Comparison of ENCODE assay signal across 20 mouse cellular contexts in the genomic region with DNA sequence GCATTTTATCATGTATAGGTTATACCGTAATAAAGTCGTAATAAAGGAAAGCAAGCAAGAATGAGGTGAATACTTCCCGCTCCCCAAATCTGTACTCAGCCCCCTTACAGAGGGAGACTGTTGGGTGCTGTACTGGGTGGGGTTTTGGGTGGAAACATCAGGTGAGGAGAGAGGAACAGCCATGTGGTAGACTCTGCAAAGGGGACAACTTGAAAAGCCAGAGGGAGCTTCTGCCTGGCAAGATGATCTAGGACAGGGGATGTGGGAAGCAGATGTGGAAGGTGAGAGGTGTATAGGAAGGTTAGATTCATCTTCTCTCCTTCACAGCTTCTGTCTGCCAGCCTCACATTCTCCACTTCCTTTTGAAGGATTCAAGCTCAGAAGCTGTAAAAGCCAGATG. TPM values are rescaled to one million over a fixed set of nuclear protein-coding genes. Genes with fewer than 3 reads are reported as not detected.
DNase-seq lines count a peak whose midpoint lies in the region; ATAC-seq and TF ChIP-seq lines count a peak whose summit lies in the region.
"Had no signal": no experiment of that assay in that cellular context is flagged by ENCODE, and none has a peak within 500 bp of the region (broad histone marks: within the 10 kb centered on the region; RNA-seq: fewer than 3 reads in every experiment).

No protein-coding gene starts in this region.

- peaks cover 61% of the 10 kb centered on the region for H3K27me3 ChIP-seq in heart, embryonic 10.5 days (ENCODE audit: insufficient read depth, poor library complexity, severe bottlenecking)
- H3K27me3 ChIP-seq in midbrain, embryonic 11.5 days (ENCODE audit: control insufficient read depth, insufficient read depth, low read length), result peaks cover 28% of the 10 kb centered on the region
- H3K27me3 ChIP-seq in midbrain, embryonic 15.5 days (replicated peaks), result peaks cover 15% of the 10 kb centered on the region
- H3K27me3 ChIP-seq in limb, embryonic 14.5 days (ENCODE audit: control insufficient read depth, insufficient read depth, low read length), result peaks cover 33% of the 10 kb centered on the region

- intact Hi-C loops in heart, postnatal 10 days (cut with DNase I), result no loop called here

- H3K4me3 ChIP-seq in heart, embryonic 10.5 days, result no peak overlapping the region
- H3K4me3 ChIP-seq in midbrain, embryonic 11.5 days (ENCODE audit: low read depth, low read length), result no peak overlapping the region
- H3K4me3 ChIP-seq in midbrain, embryonic 15.5 days, result no peak overlapping the region
- H3K4me3 ChIP-seq in limb, embryonic 14.5 days (replicated peaks; ENCODE audit: low read length), result no peak overlapping the region
- H3K4me3 ChIP-seq: embryonic facial prominence, embryonic 15.5 days; erythroblast, embryonic 14.5 days; forebrain, embryonic 10.5 days; forebrain, embryonic 12.5 days had no signal

- H3K4me2 ChIP-seq in midbrain, embryonic 11.5 days, result no peak overlapping the region
- no peak overlapping the region for H3K4me2 ChIP-seq in midbrain, embryonic 15.5 days
- 0 out of 2 replicates have a peak overlapping the region, but pooled peaks have one; percentile 1 for H3K4me2 ChIP-seq in limb, embryonic 14.5 days (replicated peaks; ENCODE audit: low read depth, low read length, severe bottlenecking)
- H3K4me2 ChIP-seq: embryonic facial prominence, embryonic 15.5 days; forebrain, embryonic 12.5 days had no signal

- TF ChIP-seq POLR2A in limb, embryonic 14.5 days (IDR thresholded peaks at IDR 0.05; ENCODE audit: borderline replicate concordance, extremely low read depth, insufficient read depth, insufficient read length), result no peak

- WGBS in heart, embryonic 10.5 days, result 79% methylated on average over 3 of the region's 3 CpGs
- WGBS in midbrain, embryonic 11.5 days, result 85% methylated on average over 3 of the region's 3 CpGs
- 90% methylated on average over 3 of the region's 3 CpGs for WGBS in midbrain, embryonic 15.5 days
- 25% methylated on average over 3 of the region's 3 CpGs for WGBS in limb, embryonic 14.5 days

- H3K36me3 ChIP-seq in heart, embryonic 10.5 days, result no peaks in the 10 kb centered on the region
- H3K36me3 ChIP-seq in midbrain, embryonic 11.5 days (ENCODE audit: control insufficient read depth, insufficient read depth, low read length), result no peaks in the 10 kb centered on the region
- no peaks in the 10 kb centered on the region for H3K36me3 ChIP-seq in midbrain, embryonic 15.5 days (replicated peaks)
- H3K36me3 ChIP-seq in limb, embryonic 14.5 days (ENCODE audit: control insufficient read depth, insufficient read depth, low read length), result no peaks in the 10 kb centered on the region
- H3K36me3 ChIP-seq: embryonic facial prominence, embryonic 15.5 days; forebrain, embryonic 10.5 days; forebrain, embryonic 12.5 days had no signal

- no peak overlapping the region for H3K9ac ChIP-seq in midbrain, embryonic 11.5 days (ENCODE audit: low read length)
- H3K9ac ChIP-seq in midbrain, embryonic 15.5 days, result no peak overlapping the region
- no peak overlapping the region for H3K9ac ChIP-seq in limb, embryonic 14.5 days (ENCODE audit: low read depth, low read length, severe bottlenecking)
- H3K9ac ChIP-seq: embryonic facial prominence, embryonic 15.5 days; forebrain, embryonic 12.5 days had no signal

- no peaks in the 10 kb centered on the region for H3K9me3 ChIP-seq in heart, embryonic 10.5 days
- H3K9me3 ChIP-seq in midbrain, embryonic 11.5 days (ENCODE audit: control insufficient read depth, low read length), result no peaks in the 10 kb centered on the region
- H3K9me3 ChIP-seq in midbrain, embryonic 15.5 days, result no peaks in the 10 kb centered on the region
- H3K9me3 ChIP-seq in limb, embryonic 14.5 days (ENCODE audit: control insufficient read depth, low read length), result no peaks in the 10 kb centered on the region
- H3K9me3 ChIP-seq: embryonic facial prominence, embryonic 15.5 days; forebrain, embryonic 10.5 days; forebrain, embryonic 12.5 days had no signal

- H3K27ac ChIP-seq in heart, embryonic 10.5 days, result no peak overlapping the region
- H3K27ac ChIP-seq in midbrain, embryonic 11.5 days (ENCODE audit: low read depth, low read length), result no peak overlapping the region
- no peak overlapping the region for H3K27ac ChIP-seq in midbrain, embryonic 15.5 days
- H3K27ac ChIP-seq in limb, embryonic 14.5 days (replicated peaks; ENCODE audit: low read depth, low read length), result no peak overlapping the region
- H3K27ac ChIP-seq: embryonic facial prominence, embryonic 15.5 days; forebrain, embryonic 10.5 days; forebrain, embryonic 12.5 days had no signal

- ATAC-seq in midbrain, embryonic 11.5 days (ENCODE audit: low FRiP score), result no peak
- ATAC-seq in midbrain, embryonic 15.5 days (replicated peaks), result no peak
- no peak for ATAC-seq in limb, embryonic 14.5 days (ENCODE audit: low FRiP score, low read depth)
- ATAC-seq: forebrain, embryonic 14.5 days; forebrain, embryonic 16.5 days had no signal

- peak; percentile 52 for DNase-seq in heart, embryonic 10.5 days (ENCODE audit: low spot score)
- no peak for DNase-seq in heart, postnatal 10 days
- peak; percentile 64 for DNase-seq in midbrain, embryonic 11.5 days (ENCODE audit: low spot score, missing footprints)
- DNase-seq in limb, embryonic 14.5 days (ENCODE audit: low spot score), result no peak
- no peak for DNase-seq in adrenal gland, postnatal 25 days
- DNase-seq: adrenal gland, adult 2 months; adrenal gland, postnatal 10 days; adrenal gland, postnatal 36 days; cerebellum, adult 11-12 months; cerebellum, adult 2 months; cerebellum, adult 9-10 months; cerebellum, postnatal 10 days; cerebellum, postnatal 25 days had no signal

- peaks cover 15% of the 10 kb centered on the region for H3K4me1 ChIP-seq in heart, embryonic 10.5 days
- H3K4me1 ChIP-seq in midbrain, embryonic 11.5 days (ENCODE audit: control insufficient read depth, insufficient read depth, low read length), result peaks cover 8% of the 10 kb centered on the region
- peaks cover 12% of the 10 kb centered on the region; the same call in 1 of the 2 replicates for H3K4me1 ChIP-seq in midbrain, embryonic 15.5 days
- peaks cover 12% of the 10 kb centered on the region for H3K4me1 ChIP-seq in limb, embryonic 14.5 days (ENCODE audit: control insufficient read depth, insufficient read depth, low read length)

RNA-seq across cellular contexts. Expression of a gene that starts 2.8 kb away (rescaled TPM):
- polyA plus RNA-seq in heart, embryonic 10.5 days (2016; fragmentation: Nextera tagmentation; extraction: Ambion mirVana), result 7.3 and 12.0 TPM in 2 replicates
- 1 to 10 TPM; 1.7 TPM for total RNA-seq in heart, postnatal 10 days (2021)
- 8.1 and 8.7 TPM in 2 replicates for polyA plus RNA-seq in midbrain, embryonic 11.5 days (2014; fragmentation: Nextera tagmentation; extraction: Ambion mirVana)
- 7.8 and 8.5 TPM in 2 replicates for polyA plus RNA-seq in midbrain, embryonic 15.5 days (2015; fragmentation: Nextera tagmentation; extraction: Ambion mirVana)
- polyA plus RNA-seq in limb, embryonic 14.5 days (2012; rRNA removed), result 1.1 and 1.3 TPM in 2 replicates
- polyA plus RNA-seq in limb, embryonic 14.5 days (2014; fragmentation: Nextera tagmentation; extraction: Ambion mirVana), result 12.3 and 15.3 TPM in 2 replicates
- total RNA-seq in adrenal gland, postnatal 25 days (2021), result 29.5 and 29.9 TPM in 2 replicates
- polyA plus RNA-seq: erythroblast, embryonic 14.5 days had no signal

Comparison
In these comparisons a context has a peak if more than half of its experiments do, and no peak if none do; other contexts are left out.
1. DNase-seq: peak in heart, embryonic 10.5 days (single experiment) and midbrain, embryonic 11.5 days (single experiment); none in heart, postnatal 10 days (0 of 2), limb, embryonic 14.5 days (single experiment) and adrenal gland, postnatal 25 days (single experiment).